Mouse (Mus musculus) erythroblast, embryonic 14.5 days (primary cell): ENCODE results near the gene Sfmbt2. TPM values are rescaled to one million over a fixed set of nuclear protein-coding genes. Genes with fewer than 3 reads are reported as not detected.

ENCODE experiments used
- H3K27me3 ChIP-seq: 2 replicates; pipeline ENCODE4 v1.6.1; 2012; ENCODE audit warnings: inconsistent platforms; ENCODE audit not compliant: control insufficient read depth
- H3K36me3 ChIP-seq: 2 replicates; pipeline ENCODE4 v1.6.1; 2012; ENCODE audit warnings: mild to moderate bottlenecking, inconsistent platforms; ENCODE audit not compliant: control insufficient read depth
- H3K4me1 ChIP-seq: 2 replicates; pipeline ENCODE4 v1.6.1; 2012; ENCODE audit warnings: inconsistent platforms; ENCODE audit not compliant: control insufficient read depth
- H3K4me3 ChIP-seq: replicated peaks from 2 replicates; pipeline ENCODE3; 2012; ENCODE audit warnings: moderate library complexity, mild to moderate bottlenecking, inconsistent platforms
- H3K9me3 ChIP-seq: 2 replicates; pipeline ENCODE4 v1.6.1; 2012; ENCODE audit warnings: low read length, inconsistent platforms, mixed read lengths; ENCODE audit not compliant: control insufficient read depth
- GATA1 ChIP-seq: IDR thresholded peaks from 2 replicates; pipeline ENCODE4 v1.6.1; 2012; ENCODE audit warnings: low read length, inconsistent platforms, mixed read lengths
- TAL1 ChIP-seq: IDR thresholded peaks from 3 replicates; pipeline ENCODE4 v1.6.1; 2012; ENCODE audit warnings: low read length, inconsistent platforms, mixed read lengths
- polyA plus RNA-seq: library from polyadenylated mRNA; stranded (reverse); fragments of >175 nt; gene quantifications from 2 replicates; pipeline ENCODE4 v1.2.3, GENCODE M21; 2012

The Sfmbt2 gene
- polyA plus RNA-seq, 1 experiment, result not detected

DNA sequence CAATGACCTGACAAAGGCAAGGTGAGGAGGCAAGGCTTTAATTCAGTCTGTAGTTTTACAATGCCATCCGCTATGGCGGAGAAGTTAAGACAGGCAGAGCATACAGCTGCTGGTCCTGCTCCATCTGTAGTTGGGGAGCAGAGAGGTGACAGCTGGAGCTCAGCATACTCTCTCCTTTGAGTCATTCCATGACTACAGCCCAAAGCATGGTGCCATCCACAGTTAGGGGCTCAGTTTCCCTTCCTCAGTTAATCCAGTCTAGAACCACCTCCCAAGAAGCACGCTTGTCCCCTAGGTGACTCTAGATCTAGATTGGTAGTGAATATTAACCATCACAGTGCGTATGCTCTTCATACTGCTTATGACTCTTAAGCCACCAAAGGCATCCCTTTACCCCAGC lies 23.1 kb upstream of the Sfmbt2 start:
- H3K36me3 ChIP-seq, result no peaks in the 10 kb centered on the region
- H3K4me3 ChIP-seq, result no peak overlapping the region
- no peaks in the 10 kb centered on the region for H3K9me3 ChIP-seq
- no peak for TF ChIP-seq TAL1
- TF ChIP-seq GATA1, result no peak
- no peaks in the 10 kb centered on the region for H3K27me3 ChIP-seq
- no peaks in the 10 kb centered on the region for H3K4me1 ChIP-seq

DNA sequence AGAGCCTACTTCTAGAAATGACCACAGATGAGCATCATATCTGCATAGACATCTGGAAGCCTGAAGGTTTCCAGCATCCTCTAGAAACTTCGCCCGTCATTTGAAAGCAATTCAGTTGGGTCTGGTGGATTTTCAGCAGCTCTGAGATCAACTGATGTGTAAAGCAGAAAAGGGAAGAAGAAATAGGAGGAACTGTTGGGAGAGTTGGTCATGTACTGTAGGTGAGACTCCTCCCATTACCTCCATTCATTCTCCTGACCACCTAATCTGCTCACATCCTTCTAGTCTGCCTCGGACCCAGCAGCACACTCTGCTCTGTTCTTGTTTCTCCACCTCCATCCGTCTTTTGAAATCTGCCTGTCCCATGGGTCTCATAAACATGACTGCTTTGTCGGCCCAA lies 22.3 kb upstream of the Sfmbt2 start:
- Histone ChIP-seq H3K27me3 (no peaks in the 10 kb centered on the region), H3K4me3 (no peak overlapping the region), H3K4me1 (no peaks in the 10 kb centered on the region), H3K9me3 (no peaks in the 10 kb centered on the region), H3K36me3 (no peaks in the 10 kb centered on the region)
- TF ChIP-seq GATA1 (no peak), TAL1 (no peak)

DNA sequence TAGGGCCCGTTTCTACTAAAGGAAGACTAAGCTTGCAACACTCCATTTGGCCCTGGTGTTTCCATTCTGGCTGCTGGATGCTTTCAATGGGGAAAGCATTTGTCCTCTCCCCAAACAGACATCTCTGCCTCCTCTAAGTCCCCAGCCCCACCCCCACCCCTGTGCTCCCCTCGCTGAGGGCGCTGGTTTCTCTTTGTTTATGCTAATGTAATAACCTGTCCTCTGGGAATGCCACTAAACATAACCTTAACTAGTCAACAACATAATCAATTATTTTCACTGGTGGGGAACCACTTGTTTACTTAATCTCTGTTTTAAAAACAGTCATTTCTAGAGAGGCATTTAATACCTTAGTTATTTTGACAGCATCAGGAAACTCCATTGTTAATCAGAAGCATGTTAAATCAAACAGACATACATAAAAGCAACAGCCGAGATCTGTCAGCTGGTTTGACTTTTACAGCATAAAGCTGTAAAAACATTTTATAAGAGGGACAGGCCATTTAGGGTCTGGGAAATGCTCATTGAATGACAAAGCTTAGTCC lies 20.0 kb upstream of the Sfmbt2 start:
- Histone ChIP-seq H3K27me3 (no peaks in the 10 kb centered on the region), H3K4me1 (no peaks in the 10 kb centered on the region), H3K9me3 (no peaks in the 10 kb centered on the region), H3K4me3 (no peak overlapping the region), H3K36me3 (no peaks in the 10 kb centered on the region)
- no peak for TF ChIP-seq GATA1
- TF ChIP-seq TAL1, result no peak

DNA sequence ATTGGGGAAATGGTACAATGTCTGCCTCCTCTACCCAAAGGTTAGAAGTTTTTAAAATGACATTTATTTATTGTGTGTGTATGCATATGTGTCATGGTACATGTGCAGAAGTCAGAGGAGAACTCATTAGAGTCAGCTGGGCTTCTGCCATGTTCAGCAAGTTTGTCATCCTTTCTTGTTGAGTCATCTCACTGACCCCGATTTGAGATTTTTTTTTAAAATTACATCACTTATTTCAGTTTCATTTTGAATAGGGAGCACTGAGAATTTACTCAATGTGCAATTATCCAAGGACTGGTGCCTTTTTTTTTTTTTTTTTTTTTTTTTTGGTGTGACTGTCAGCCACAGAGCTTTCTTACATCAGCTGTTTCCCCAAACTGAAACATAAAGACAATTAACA lies 19.2 kb upstream of the Sfmbt2 start:
- TF ChIP-seq TAL1 (no peak), GATA1 (no peak)
- Histone ChIP-seq H3K4me1 (no peaks in the 10 kb centered on the region), H3K27me3 (no peaks in the 10 kb centered on the region), H3K9me3 (no peaks in the 10 kb centered on the region), H3K36me3 (no peaks in the 10 kb centered on the region), H3K4me3 (no peak overlapping the region)

DNA sequence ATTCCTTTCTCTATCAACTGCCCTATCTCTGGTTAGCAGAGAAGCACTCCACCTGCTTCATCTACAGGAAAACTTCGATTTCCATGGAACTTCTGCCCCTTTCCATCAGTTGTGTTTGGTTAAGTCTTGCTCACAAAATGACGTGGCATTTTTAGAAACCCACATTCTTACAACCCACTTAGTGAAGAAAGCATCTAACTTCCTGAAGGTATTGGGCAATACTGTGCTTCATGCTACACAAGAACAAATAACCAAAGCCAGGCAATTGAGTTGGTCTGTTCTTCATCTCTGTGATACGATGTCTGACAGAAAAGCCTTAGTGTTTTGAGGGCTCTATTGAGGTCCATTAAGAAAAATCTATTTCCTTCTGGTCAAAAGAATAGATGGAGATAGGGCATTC lies 17.4 kb upstream of the Sfmbt2 start:
- no peaks in the 10 kb centered on the region for H3K4me1 ChIP-seq
- no peak for TF ChIP-seq GATA1
- TF ChIP-seq TAL1, result no peak
- no peaks in the 10 kb centered on the region for H3K36me3 ChIP-seq
- no peaks in the 10 kb centered on the region for H3K27me3 ChIP-seq
- no peak overlapping the region for H3K4me3 ChIP-seq
- H3K9me3 ChIP-seq, result no peaks in the 10 kb centered on the region

DNA sequence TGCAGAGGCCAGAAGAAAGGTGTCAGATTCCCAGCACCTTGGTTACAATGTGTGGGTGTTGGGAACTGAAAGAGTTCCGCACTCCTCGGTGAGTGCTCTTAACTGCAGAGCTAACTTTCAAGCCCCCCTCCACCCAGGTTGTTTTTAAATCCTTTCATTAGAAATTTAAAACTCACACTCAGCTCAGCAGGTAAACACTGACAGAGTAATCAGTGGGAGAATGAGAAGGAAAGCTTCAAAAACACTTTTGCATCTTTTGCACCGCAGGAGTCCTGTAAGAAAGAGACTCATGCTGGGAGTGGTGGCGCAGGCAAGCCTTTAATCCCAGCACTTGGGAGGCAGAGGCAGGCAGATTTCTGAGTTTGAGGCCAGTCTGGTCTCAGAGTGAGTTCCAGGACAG lies 16.4 kb upstream of the Sfmbt2 start:
- Histone ChIP-seq H3K4me3 (no peak overlapping the region), H3K9me3 (no peaks in the 10 kb centered on the region), H3K27me3 (no peaks in the 10 kb centered on the region), H3K36me3 (no peaks in the 10 kb centered on the region), H3K4me1 (no peaks in the 10 kb centered on the region)
- TF ChIP-seq TAL1, result no peak
- TF ChIP-seq GATA1, result no peak

DNA sequence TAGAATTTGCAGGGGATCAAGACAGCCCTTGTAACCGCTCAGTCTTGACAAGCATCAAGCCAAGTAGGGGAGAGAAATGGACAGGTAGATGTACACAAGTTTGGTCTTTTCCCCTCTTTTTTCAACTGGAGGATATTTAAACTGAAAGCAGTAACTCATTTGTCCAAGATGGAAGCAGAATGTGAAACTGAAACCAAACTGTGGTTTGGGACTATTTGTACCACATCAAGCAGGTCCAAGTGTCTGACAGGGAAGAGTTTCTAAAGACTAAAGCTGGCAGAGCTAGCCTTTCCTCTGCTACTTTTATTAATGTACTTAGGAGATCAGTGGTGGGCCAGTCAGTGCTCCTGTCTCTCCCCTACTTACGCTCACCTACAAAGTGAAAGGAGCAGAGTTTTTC lies 10.4 kb upstream of the Sfmbt2 start:
- no peaks in the 10 kb centered on the region for H3K27me3 ChIP-seq
- H3K36me3 ChIP-seq, result no peaks in the 10 kb centered on the region
- no peaks in the 10 kb centered on the region for H3K9me3 ChIP-seq
- H3K4me3 ChIP-seq, result no peak overlapping the region
- TF ChIP-seq TAL1, result no peak
- TF ChIP-seq GATA1, result no peak
- H3K4me1 ChIP-seq, result no peaks in the 10 kb centered on the region

DNA sequence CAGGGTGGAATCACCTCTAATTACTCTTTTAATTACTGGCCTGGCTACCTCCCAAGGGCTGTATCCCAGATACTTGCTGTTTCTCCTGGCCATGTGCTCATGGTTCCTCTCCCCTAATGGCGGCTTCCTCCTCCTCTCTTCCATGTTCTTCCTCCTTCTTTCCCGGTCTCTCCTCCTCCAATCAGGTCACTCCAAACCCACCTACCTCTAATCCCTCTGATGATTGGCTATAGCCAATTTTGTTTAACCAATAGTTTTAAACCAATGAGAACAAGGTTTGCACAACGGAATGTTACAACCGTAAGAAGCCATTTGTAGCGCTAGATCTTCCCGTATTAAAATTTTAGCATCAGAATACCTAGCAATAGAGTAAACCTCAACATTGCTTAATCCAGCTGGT lies 5.2 kb upstream of the Sfmbt2 start:
- Histone ChIP-seq H3K9me3 (peaks cover under 1% of the 10 kb centered on the region; the same call in 1 of the 2 replicates), H3K4me3 (no peak overlapping the region), H3K4me1 (no peaks in the 10 kb centered on the region), H3K36me3 (no peaks in the 10 kb centered on the region), H3K27me3 (peaks cover 32% of the 10 kb centered on the region)
- TF ChIP-seq GATA1 (no peak), TAL1 (no peak)

DNA sequence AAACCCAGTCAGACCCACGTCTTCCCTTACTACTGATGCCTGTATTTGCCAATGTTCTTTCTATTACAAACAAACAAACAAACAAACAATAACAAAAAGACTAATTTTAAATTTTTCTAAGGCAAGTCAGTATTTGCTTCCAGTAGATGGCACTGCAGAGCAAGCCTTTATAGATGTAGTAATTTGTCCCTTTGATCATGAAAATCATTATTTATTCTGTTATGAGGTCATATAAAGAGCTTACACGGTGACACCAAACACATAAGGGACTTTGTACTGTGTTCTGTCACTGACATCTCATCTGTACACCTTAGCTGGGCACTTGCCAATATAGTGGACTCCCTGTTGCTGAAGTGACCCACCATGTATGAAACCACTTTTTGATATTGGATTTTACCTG lies 4.0 kb upstream of the Sfmbt2 start:
- no peaks in the 10 kb centered on the region for H3K4me1 ChIP-seq
- peaks cover 44% of the 10 kb centered on the region for H3K27me3 ChIP-seq
- no peaks in the 10 kb centered on the region for H3K36me3 ChIP-seq
- TF ChIP-seq TAL1, result no peak
- TF ChIP-seq GATA1, result no peak
- H3K4me3 ChIP-seq, result no peak overlapping the region
- peaks cover 3% of the 10 kb centered on the region; the same call in 1 of the 2 replicates for H3K9me3 ChIP-seq

DNA sequence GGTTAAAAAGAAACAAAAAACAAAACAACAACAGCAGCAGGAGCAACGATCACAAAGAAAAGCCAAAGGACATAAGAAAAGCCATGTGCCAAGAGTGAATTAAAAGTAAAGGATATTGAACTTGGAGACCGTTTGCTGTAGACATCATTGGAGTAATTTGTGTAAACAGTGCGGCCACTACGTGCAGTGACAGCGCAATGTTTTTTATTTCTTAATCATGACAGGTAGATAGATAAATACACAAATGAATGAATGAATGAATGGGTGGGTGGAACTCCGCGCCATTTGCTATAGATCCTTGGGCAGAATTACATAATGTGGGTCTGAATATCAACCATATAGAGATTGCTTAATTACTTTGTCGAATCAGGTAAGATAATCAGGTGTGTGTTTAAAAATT lies 634 bp upstream of the Sfmbt2 start:
- H3K4me3 ChIP-seq, result no peak overlapping the region
- H3K27me3 ChIP-seq, result peaks cover 78% of the 10 kb centered on the region
- no peak for TF ChIP-seq TAL1
- TF ChIP-seq GATA1, result no peak
- H3K4me1 ChIP-seq, result peaks cover 3% of the 10 kb centered on the region; the same call in 1 of the 2 replicates
- H3K36me3 ChIP-seq, result no peaks in the 10 kb centered on the region
- peaks cover 5% of the 10 kb centered on the region; the same call in 1 of the 2 replicates for H3K9me3 ChIP-seq
